Mouse (Mus musculus) heart, postnatal 0 days (tissue): Measurements from ENCODE around the gene Minpp1.

ENCODE experiments used
- CTCF ChIP-seq: IDR thresholded peaks from 2 replicates; pipeline ENCODE4 v1.5.1; 2016; ENCODE audit warnings: antibody characterized with exemption, control low read depth, low read depth
- EP300 ChIP-seq: IDR thresholded peaks from 2 replicates; pipeline ENCODE4 v1.6.1; 2016; ENCODE audit warnings: antibody characterized with exemption, low read depth

DNA sequence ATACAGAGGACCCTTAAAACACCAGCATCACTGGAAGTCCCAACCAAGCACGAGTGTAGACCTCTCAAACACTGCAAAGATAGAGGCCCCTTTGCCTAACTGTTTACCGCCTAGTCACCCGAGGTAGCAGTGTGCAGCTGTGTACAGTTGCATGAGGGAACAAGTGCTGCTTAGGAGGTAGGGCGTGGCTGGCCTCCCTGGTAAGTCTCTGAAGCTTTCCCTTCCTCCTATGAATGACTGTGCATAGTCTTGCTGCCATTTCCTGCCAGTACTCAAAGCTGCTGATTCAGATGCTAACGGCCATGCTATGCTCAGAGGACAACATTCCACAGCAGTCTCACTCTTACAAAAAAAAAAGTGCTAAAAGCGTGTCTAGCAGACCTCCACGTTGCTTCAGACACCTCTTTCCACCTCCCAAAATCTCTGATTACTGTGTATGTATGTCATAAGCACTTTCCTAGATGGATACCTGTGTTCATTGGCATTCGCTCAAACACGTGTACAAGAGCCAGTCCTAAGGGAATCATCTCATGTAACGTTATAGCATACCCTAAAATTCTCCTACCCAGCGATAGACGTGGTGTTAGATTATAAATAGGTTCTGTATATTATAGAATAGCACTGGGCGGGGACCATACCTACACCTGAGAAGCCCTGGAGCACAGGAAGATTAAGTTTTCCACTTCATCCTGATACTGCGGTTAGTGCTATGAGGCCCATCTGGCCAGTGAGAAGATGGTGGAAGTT is 38.4 kb downstream of the Minpp1 start:
- no peak for TF ChIP-seq CTCF
- TF ChIP-seq EP300 = no peak
